Mouse (Mus musculus) midbrain, embryonic 10.5 days (tissue): ENCODE data around the gene 1700030J22Rik. TPM values are rescaled to one million over a fixed set of nuclear protein-coding genes. Genes with fewer than 3 reads are reported as not detected.

ENCODE experiments used
- DNase-seq: peaks from one replicate; pipeline ENCODE4 v3.0.0-alpha.2; 2017; ENCODE audit warnings: low spot score
- H3K27ac ChIP-seq: fragments of 300-500 bp; sonication (generic); replicated peaks from 2 replicates; pipeline ENCODE4 v1.5.1; 2016; ENCODE audit warnings: mild to moderate bottlenecking
- H3K27me3 ChIP-seq: fragments of 300-500 bp; sonication (generic); 2 replicates; pipeline ENCODE4 v1.6.1; 2016; ENCODE audit warnings: low read depth, mild to moderate bottlenecking; ENCODE audit not compliant: poor library complexity, severe bottlenecking
- H3K36me3 ChIP-seq: fragments of 300-500 bp; sonication (generic); 2 replicates; pipeline ENCODE4 v1.6.1; 2016; ENCODE audit warnings: mild to moderate bottlenecking, moderate library complexity
- H3K4me1 ChIP-seq: fragments of 300-500 bp; sonication (generic); 2 replicates; pipeline ENCODE4 v1.6.1; 2016
- H3K4me3 ChIP-seq: fragments of 300-500 bp; sonication (generic); 2 replicates; pipeline ENCODE4 v1.5.1; 2016; ENCODE audit warnings: mild to moderate bottlenecking, moderate library complexity
- H3K9me3 ChIP-seq: fragments of 300-500 bp; sonication (generic); replicated peaks from 2 replicates; pipeline ENCODE4 v1.6.1; 2016; ENCODE audit warnings: mild to moderate bottlenecking
- WGBS: fragments of 180-500 bp; shearing (Covaris S2); methylation state at CpG from one replicate; pipeline ENCODE4 v1.1.7; 2016; 5-methylcytosine and 5-hydroxymethylcytosine counted together
- polyA plus RNA-seq: library from polyadenylated mRNA; unstranded; fragments of >200 nt; fragmentation: Nextera tagmentation; extraction: Ambion mirVana; gene quantifications from 2 replicates; pipeline ENCODE4 v1.2.1, GENCODE M21; 2016

The 1700030J22Rik gene
- polyA plus RNA-seq = 2.8 and 3.6 TPM in 2 replicates

GRCm38 (mm10) chr8:116978631-116979256 lies at the start of gene 1700030J22Rik:
1700030J22Rik (minus strand) TSS chr8:116978959.
- DNase-seq = peak; percentile 98
- H3K36me3 ChIP-seq = peaks cover 21% of the 10 kb centered on the region
- peak within 1 kb of the TSS; percentile 81 for H3K4me3 ChIP-seq
- H3K9me3 ChIP-seq = no peaks in the 10 kb centered on the region
- peak within 1 kb of the TSS; percentile 79 for H3K27ac ChIP-seq
- peaks cover 20% of the 10 kb centered on the region for H3K4me1 ChIP-seq
- under 1% methylated on average over 46 of the region's 46 CpGs for WGBS
- H3K27me3 ChIP-seq = no peaks in the 10 kb centered on the region

- no peak overlapping the region for H3K4me3 ChIP-seq
- no peaks in the 10 kb centered on the region for H3K27me3 ChIP-seq
- WGBS = 84% methylated on average over 5 of the region's 5 CpGs
Measured at GRCm38 (mm10) chr8:117027601-117028000, 48.8 kb upstream of the 1700030J22Rik start.

GRCm38 (mm10) chr8:117022297-117022993 lies 43.7 kb upstream of the 1700030J22Rik start:
- DNase-seq = no peak
- no peaks in the 10 kb centered on the region for H3K9me3 ChIP-seq
- H3K27ac ChIP-seq = no peak overlapping the region
- peaks cover 8% of the 10 kb centered on the region for H3K4me1 ChIP-seq
- H3K4me3 ChIP-seq = no peak overlapping the region
- no peaks in the 10 kb centered on the region for H3K36me3 ChIP-seq
- 0 out of 2 replicates have a peak, but pooled peaks cover 2% of the 10 kb centered on the region for H3K27me3 ChIP-seq
- 92% methylated on average over 1 of the region's 1 CpGs for WGBS

More at GRCm38 (mm10) chr8:117027601-117028000, 48.8 kb upstream of the 1700030J22Rik start:
- no peaks in the 10 kb centered on the region for H3K36me3 ChIP-seq
- H3K27ac ChIP-seq = no peak overlapping the region
- H3K9me3 ChIP-seq = no peaks in the 10 kb centered on the region
- DNase-seq = no peak
- H3K4me1 ChIP-seq = 0 out of 2 replicates have a peak, but pooled peaks cover 1% of the 10 kb centered on the region

- Histone ChIP-seq H3K27ac (peak overlapping the region; percentile 13; the same call in 1 of the 2 replicates), H3K4me3 (no peak overlapping the region), H3K4me1 (peaks cover 11% of the 10 kb centered on the region), H3K27me3 (peaks cover 19% of the 10 kb centered on the region), H3K36me3 (no peaks in the 10 kb centered on the region), H3K9me3 (no peaks in the 10 kb centered on the region)
- DNase-seq = no peak
- 87% methylated on average over 18 of the region's 18 CpGs for WGBS
Measured at GRCm38 (mm10) chr8:117019323-117020275, 40.8 kb upstream of the 1700030J22Rik start.

- 99% methylated on average over 4 of the region's 4 CpGs for WGBS
- H3K27me3 ChIP-seq = peaks cover 19% of the 10 kb centered on the region
- no peak overlapping the region for H3K27ac ChIP-seq
- DNase-seq = no peak
- H3K9me3 ChIP-seq = no peaks in the 10 kb centered on the region
- H3K4me1 ChIP-seq = peaks cover 11% of the 10 kb centered on the region
- H3K4me3 ChIP-seq = no peak overlapping the region
- no peaks in the 10 kb centered on the region for H3K36me3 ChIP-seq
Measured at GRCm38 (mm10) chr8:117017896-117018295, 39.1 kb upstream of the 1700030J22Rik start.

GRCm38 (mm10) chr8:117017006-117017405 lies 38.2 kb upstream of the 1700030J22Rik start:
- no peak for DNase-seq
- peaks cover 19% of the 10 kb centered on the region for H3K27me3 ChIP-seq
- H3K27ac ChIP-seq = no peak overlapping the region
- no peak overlapping the region for H3K4me3 ChIP-seq
- peaks cover 8% of the 10 kb centered on the region for H3K4me1 ChIP-seq
- no peaks in the 10 kb centered on the region for H3K36me3 ChIP-seq
- 30% methylated on average over 8 of the region's 8 CpGs for WGBS
- no peaks in the 10 kb centered on the region for H3K9me3 ChIP-seq

GRCm38 (mm10) chr8:117015670-117016069 lies 36.9 kb upstream of the 1700030J22Rik start:
- Histone ChIP-seq H3K27me3 (peaks cover 19% of the 10 kb centered on the region), H3K4me1 (peaks cover 8% of the 10 kb centered on the region), H3K9me3 (no peaks in the 10 kb centered on the region), H3K36me3 (no peaks in the 10 kb centered on the region), H3K27ac (no peak overlapping the region), H3K4me3 (no peak overlapping the region)
- 57% methylated on average over 4 of the region's 4 CpGs for WGBS
- no peak for DNase-seq

GRCm38 (mm10) chr8:117011366-117011765 lies 32.6 kb upstream of the 1700030J22Rik start:
- no peaks in the 10 kb centered on the region for H3K4me1 ChIP-seq
- WGBS = 89% methylated on average over 9 of the region's 9 CpGs
- no peak overlapping the region for H3K27ac ChIP-seq
- no peaks in the 10 kb centered on the region for H3K9me3 ChIP-seq
- H3K36me3 ChIP-seq = no peaks in the 10 kb centered on the region
- DNase-seq = no peak
- H3K4me3 ChIP-seq = no peak overlapping the region
- peaks cover 9% of the 10 kb centered on the region for H3K27me3 ChIP-seq

- H3K9me3 ChIP-seq = no peaks in the 10 kb centered on the region
- no peaks in the 10 kb centered on the region for H3K27me3 ChIP-seq
- peak overlapping the region; percentile 85 for H3K27ac ChIP-seq
- peaks cover 17% of the 10 kb centered on the region for H3K36me3 ChIP-seq
- H3K4me3 ChIP-seq = peak overlapping the region; percentile 77
- WGBS = 65% methylated on average over 11 of the region's 11 CpGs
- no peak for DNase-seq
- H3K4me1 ChIP-seq = peaks cover 28% of the 10 kb centered on the region
Measured at GRCm38 (mm10) chr8:116994016-116994716, 15.4 kb upstream of the 1700030J22Rik start.

GRCm38 (mm10) chr8:116993095-116993867 lies 14.5 kb upstream of the 1700030J22Rik start, which contains the start of gene Gcsh:
Gcsh (minus strand) TSS chr8:116993537.
- peak within 1 kb of the TSS; percentile 85 for H3K27ac ChIP-seq
- DNase-seq = peak; percentile 100
- WGBS = under 1% methylated on average over 56 of the region's 56 CpGs
- no peaks in the 10 kb centered on the region for H3K9me3 ChIP-seq
- peaks cover 24% of the 10 kb centered on the region for H3K36me3 ChIP-seq
- peaks cover 28% of the 10 kb centered on the region for H3K4me1 ChIP-seq
- H3K4me3 ChIP-seq = peak within 1 kb of the TSS; percentile 77
- no peaks in the 10 kb centered on the region for H3K27me3 ChIP-seq

- 17% methylated on average over 23 of the region's 23 CpGs for WGBS
- DNase-seq = peak; percentile 25
- Histone ChIP-seq H3K27ac (peak overlapping the region; percentile 85), H3K4me1 (peaks cover 28% of the 10 kb centered on the region), H3K27me3 (no peaks in the 10 kb centered on the region), H3K36me3 (peaks cover 33% of the 10 kb centered on the region), H3K4me3 (peak overlapping the region; percentile 77), H3K9me3 (no peaks in the 10 kb centered on the region)
Measured at GRCm38 (mm10) chr8:116992176-116992971, 13.6 kb upstream of the 1700030J22Rik start.
